Mouse (Mus musculus) liver, embryonic 14.5 days (tissue): ENCODE measurements around the gene 2900011O08Rik.

Source experiments
- CTCF ChIP-seq: IDR thresholded peaks from 2 replicates; pipeline ENCODE4 v1.5.1; 2016; ENCODE audit warnings: antibody characterized with exemption, low read depth, control low read depth
- EP300 ChIP-seq: IDR thresholded peaks from 2 replicates; pipeline ENCODE4 v1.6.1; 2016; ENCODE audit warnings: antibody characterized with exemption, low read depth

- TF ChIP-seq CTCF: no peak
- TF ChIP-seq EP300: no peak
These were observed 137.5 kb downstream of the 2900011O08Rik start for GRCm38 (mm10) chr16:14123901-14124300.
